Mouse (Mus musculus): ENCODE results near the gene Hddc3.

DNA sequence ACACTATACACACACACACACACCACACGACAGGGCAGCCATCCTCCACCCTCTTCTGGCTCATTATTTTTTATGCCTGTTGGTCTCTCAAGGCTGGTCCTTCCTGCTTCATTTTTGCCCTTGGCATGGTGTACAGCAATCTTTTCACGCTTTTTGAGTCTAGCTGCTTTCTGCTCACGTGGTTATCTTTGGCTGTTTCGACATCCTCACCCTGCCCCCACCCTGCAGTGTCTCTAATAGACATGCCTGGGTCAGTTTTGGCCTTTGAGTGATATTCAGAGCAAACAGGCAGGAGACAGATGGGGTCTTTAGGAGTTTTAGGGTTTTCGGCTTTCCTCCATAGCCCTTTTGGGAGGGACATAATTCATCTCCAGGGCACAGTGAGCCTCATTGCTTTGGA, 3.9 kb downstream of the Hddc3 start:
- TF ChIP-seq POLR2A (IDR thresholded peaks at IDR 0.05; ENCODE audit: borderline replicate concordance, extremely low read depth, low read depth, low read length) = no peak
- no peak for TF ChIP-seq CTCF (IDR thresholded peaks at IDR 0.05; ENCODE audit: insufficient read depth, low read length)
